ENCODE assay signal across 9 mouse cellular contexts in genomic region chr3:89574260-89574659, GRCm38 (mm10). TPM values are rescaled to one million over a fixed set of nuclear protein-coding genes. Genes with fewer than 3 reads are reported as not detected.
DNase-seq lines count a peak whose midpoint lies in the region; ATAC-seq lines count a peak whose summit lies in the region.
"Had no signal": no experiment of that assay in that cellular context is flagged by ENCODE, and none has a peak within 500 bp of the region (broad histone marks: within the 10 kb centered on the region; RNA-seq: fewer than 3 reads in every experiment).

No protein-coding gene starts in this region.

- WGBS in intestine, embryonic 14.5 days: 54% methylated on average over 2 of the region's 2 CpGs
- WGBS in intestine, embryonic 15.5 days: 57% methylated on average over 2 of the region's 2 CpGs

- no peak overlapping the region for H3K4me3 ChIP-seq in intestine, embryonic 14.5 days (ENCODE audit: low read depth, low read length)
- H3K4me3 ChIP-seq in intestine, embryonic 15.5 days (replicated peaks): no peak overlapping the region
- H3K4me3 ChIP-seq: hindbrain, embryonic 13.5 days; midbrain, embryonic 12.5 days had no signal

- no peaks in the 10 kb centered on the region; the same call in 1 of the 2 replicates for H3K27me3 ChIP-seq in intestine, embryonic 14.5 days (replicated peaks; ENCODE audit: control insufficient read depth, insufficient read depth, low read length)
- no peaks in the 10 kb centered on the region for H3K27me3 ChIP-seq in intestine, embryonic 15.5 days (replicated peaks)
- H3K27me3 ChIP-seq: midbrain, embryonic 12.5 days had no signal

- H3K9ac ChIP-seq in intestine, embryonic 14.5 days (ENCODE audit: low read length): no peak overlapping the region
- no peak overlapping the region for H3K9ac ChIP-seq in intestine, embryonic 15.5 days
- H3K9ac ChIP-seq: hindbrain, embryonic 13.5 days; midbrain, embryonic 12.5 days had no signal

- no peak overlapping the region for H3K4me2 ChIP-seq in intestine, embryonic 14.5 days (ENCODE audit: low read length)
- H3K4me2 ChIP-seq in intestine, embryonic 15.5 days (replicated peaks): no peak overlapping the region
- H3K4me2 ChIP-seq: hindbrain, embryonic 13.5 days; midbrain, embryonic 12.5 days had no signal

- no peaks in the 10 kb centered on the region for H3K9me3 ChIP-seq in intestine, embryonic 14.5 days (ENCODE audit: control insufficient read depth, low read length)
- no peaks in the 10 kb centered on the region for H3K9me3 ChIP-seq in intestine, embryonic 15.5 days
- H3K9me3 ChIP-seq: hindbrain, embryonic 13.5 days had no signal

- intact Hi-C loops in heart, postnatal 36 days (cut with DNase I): loop anchor here (5.0 kb wide), 1 partner anchor 113 kb away; no protein-coding TSS in a partner anchor

- 0 out of 2 replicates have a peak, but pooled peaks cover 3% of the 10 kb centered on the region for H3K4me1 ChIP-seq in intestine, embryonic 14.5 days (replicated peaks; ENCODE audit: control insufficient read depth, insufficient read depth, low read length)
- 0 out of 2 replicates have a peak, but pooled peaks cover 6% of the 10 kb centered on the region for H3K4me1 ChIP-seq in intestine, embryonic 15.5 days (replicated peaks)

- ATAC-seq in intestine, embryonic 14.5 days (replicated peaks; ENCODE audit: low FRiP score, low TSS enrichment, low read depth): 0 out of 2 replicates have a peak, but pooled peaks have one; percentile 50
- ATAC-seq in intestine, embryonic 15.5 days: no peak

- no peak overlapping the region for H3K27ac ChIP-seq in intestine, embryonic 14.5 days (ENCODE audit: low read depth)
- no peak overlapping the region for H3K27ac ChIP-seq in intestine, embryonic 15.5 days
- H3K27ac ChIP-seq: hindbrain, embryonic 13.5 days; midbrain, embryonic 12.5 days had no signal

- no peaks in the 10 kb centered on the region for H3K36me3 ChIP-seq in intestine, embryonic 14.5 days (ENCODE audit: control insufficient read depth, insufficient read depth, low read length)
- no peaks in the 10 kb centered on the region for H3K36me3 ChIP-seq in intestine, embryonic 15.5 days
- H3K36me3 ChIP-seq: hindbrain, embryonic 13.5 days; midbrain, embryonic 12.5 days had no signal

- no peak for DNase-seq in intestine, embryonic 14.5 days (ENCODE audit: low spot score)
- DNase-seq in CD4-positive helper T cell, adult 2 months (ENCODE audit: low read depth, low spot score): peak; percentile 28
- DNase-seq in MN1 (ENCODE audit: low spot score): peak; percentile 47
- peak; percentile 55 for DNase-seq in lung, postnatal 10 days
- DNase-seq in right cerebral cortex, postnatal 36 days (ENCODE audit: low spot score in 2 of 2): no peak
- DNase-seq in heart, postnatal 36 days: no peak

RNA-seq across cellular contexts. Expression of gene Kcnn3, which starts 54.3 kb away (rescaled TPM):
- polyA plus RNA-seq in intestine, embryonic 14.5 days (2014; fragmentation: Nextera tagmentation; extraction: Ambion mirVana): 5.6 and 6.3 TPM in 2 replicates
- 4.4 and 4.6 TPM in 2 replicates for polyA plus RNA-seq in intestine, embryonic 15.5 days (2015; fragmentation: Nextera tagmentation; extraction: Ambion mirVana)
- total RNA-seq in heart, postnatal 36 days (2021): 1 to 10 TPM; 1.9 to 2.3 TPM

Comparison
In these comparisons a context has a peak if more than half of its experiments do, and no peak if none do; other contexts are left out.
1. DNase-seq: peak in CD4-positive helper T cell, adult 2 months (single experiment), MN1 (single experiment) and lung, postnatal 10 days (single experiment); none in intestine, embryonic 14.5 days (single experiment), right cerebral cortex, postnatal 36 days (0 of 2) and heart, postnatal 36 days (0 of 2).